Mouse (Mus musculus) c-Kit-positive CD71-positive TER-119-negative erythroid progenitor cells, embryonic 14.5 days (primary cell): ENCODE measurements around the gene Dusp1.

ENCODE experiments used
- DNase-seq: peaks from one replicate; pipeline ENCODE4 v3.0.0-alpha.2; 2013; ENCODE audit warnings: low read depth

Gene Dusp1

DNA sequence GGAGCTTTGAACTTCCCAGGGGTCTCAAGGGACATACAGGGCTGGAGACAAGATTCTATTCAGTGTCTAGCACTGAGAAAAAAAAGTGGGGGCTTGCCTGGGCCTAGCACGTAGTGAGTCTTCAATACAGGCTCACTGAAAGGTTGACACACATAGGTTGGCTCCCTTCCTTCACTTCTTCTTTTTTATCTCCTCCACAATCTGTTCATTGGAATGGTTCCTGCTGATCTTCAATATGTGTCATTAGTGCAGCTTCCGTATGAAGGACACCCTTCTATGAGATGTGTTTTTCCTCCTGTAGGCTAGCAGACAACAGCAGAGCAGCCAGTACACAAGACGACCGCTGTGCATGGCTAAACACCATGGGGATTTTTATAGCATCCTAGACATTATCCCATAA is 37.1 kb downstream of the Dusp1 start:
- no peak for DNase-seq

DNA sequence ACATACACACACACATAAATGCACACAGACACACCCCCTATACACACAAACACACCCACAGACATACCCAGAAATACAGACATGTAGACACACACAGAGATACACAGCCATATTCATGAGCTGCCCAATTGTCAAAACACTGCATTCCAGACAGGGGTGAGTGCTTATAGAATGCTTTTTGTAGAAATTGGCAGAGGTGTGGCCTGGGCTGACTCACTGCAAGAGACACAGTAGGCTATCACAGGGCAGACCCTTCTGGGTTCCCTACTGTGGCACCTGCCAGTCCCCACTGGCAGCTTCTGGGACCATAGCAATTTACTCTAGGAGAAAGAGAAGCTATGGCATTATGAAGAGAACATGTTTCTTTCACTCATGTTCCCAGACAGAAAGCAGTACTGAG is 37.6 kb downstream of the Dusp1 start:
- DNase-seq: no peak

- DNase-seq: no peak
Observed at GRCm38 (mm10) chr17:26522711-26523110, 39.2 kb downstream of the Dusp1 start.

GRCm38 (mm10) chr17:26518306-26518705 is 43.6 kb downstream of the Dusp1 start:
- no peak for DNase-seq

DNA sequence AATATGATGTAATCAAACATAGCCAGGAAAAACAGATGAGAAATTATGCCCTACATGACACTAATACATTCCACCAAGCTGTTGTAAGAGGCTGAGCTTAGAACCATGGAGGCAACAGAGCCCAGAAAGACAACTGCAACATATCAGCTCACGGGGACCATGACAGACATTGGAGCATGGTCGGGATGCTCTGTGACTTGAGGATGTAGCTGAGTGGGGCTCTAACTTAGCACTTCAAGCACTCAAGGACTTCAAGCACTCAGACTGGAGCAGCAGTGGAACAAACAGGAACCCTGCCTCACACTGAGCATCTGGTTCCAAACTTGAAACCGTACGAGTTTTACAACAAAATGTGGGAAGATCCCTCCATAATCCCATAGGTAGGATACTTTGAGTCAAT is 46.3 kb downstream of the Dusp1 start:
- DNase-seq: no peak

DNA sequence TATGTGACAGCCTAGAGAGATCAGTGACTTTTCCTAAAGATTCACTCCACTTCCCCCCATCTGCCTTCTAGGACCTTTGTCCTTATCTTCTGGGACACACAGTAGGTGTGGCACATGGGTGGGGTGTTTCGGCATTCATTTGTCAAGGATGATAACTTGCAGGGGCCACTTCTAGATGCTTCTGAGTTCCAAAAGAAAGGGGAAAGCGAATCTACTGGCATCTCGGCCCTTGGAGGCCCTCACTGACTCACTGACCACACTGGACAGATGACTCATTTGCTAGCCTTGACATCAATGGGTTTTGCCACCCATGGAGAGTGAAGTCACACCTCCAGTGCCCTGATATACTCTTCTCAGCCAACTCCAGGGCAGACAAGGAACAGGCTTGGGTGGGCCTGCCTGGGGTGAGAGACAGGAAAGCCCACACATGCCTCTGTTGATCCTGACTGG is 47.3 kb downstream of the Dusp1 start:
- DNase-seq: peak; percentile 92

DNA sequence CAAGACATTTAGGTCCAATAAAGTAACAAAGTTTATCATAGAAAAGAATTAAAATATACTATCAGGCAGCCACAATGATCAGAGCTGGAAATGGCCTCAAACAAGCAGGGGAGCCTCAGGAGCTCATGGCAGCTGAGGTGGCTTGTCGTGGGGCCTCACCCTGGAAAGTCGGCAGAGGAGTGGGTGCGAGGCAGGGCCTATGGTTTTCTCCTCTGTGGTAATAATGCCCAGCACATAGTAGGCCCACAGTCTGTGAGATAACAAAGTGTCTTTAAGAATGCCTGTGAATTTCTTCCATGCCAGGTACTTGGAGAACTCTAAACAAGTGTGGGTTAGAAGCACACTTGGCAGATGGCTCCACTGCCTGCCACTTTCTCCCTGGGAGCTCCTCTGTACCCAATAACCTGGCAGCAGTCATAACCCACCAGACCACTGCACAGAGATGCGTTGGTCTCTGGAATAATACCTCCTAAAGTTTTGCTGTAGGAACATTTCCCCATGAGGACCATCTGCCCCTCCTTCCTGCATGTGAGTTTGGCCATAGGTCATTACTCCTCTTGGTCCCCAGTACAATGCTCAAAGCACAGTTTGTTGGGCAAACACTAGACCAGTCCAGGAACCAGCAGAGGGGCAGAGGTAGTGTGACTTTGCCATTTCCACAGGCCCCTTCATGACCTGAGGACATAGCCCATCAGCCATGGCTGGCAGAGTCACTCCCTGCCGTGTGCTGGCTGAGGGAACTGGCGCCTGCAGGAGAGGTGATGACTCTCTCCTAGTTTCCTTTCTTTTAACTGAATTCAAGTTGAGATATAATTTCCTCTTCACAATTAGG is 48.3 kb downstream of the Dusp1 start:
- DNase-seq: no peak

DNA sequence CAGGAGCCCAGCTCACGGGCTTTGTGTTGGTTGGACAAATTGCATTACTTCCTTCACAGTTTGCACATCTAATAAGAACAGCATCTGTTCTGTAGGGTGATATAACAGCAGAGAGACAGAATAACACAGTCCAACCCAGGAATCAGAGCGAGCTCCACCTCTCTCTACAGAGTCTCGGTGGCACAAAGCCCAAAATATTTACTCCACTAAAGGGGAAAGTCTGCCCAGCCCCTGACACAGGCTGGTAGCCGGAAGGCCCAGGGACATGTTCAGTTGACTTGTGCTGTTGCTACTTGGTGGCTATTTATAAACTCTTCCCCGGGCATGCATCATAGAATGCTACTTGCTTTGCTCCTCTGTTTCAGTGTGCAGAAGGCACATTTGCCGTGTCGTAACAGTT is 49.0 kb downstream of the Dusp1 start:
- DNase-seq: no peak

GRCm38 (mm10) chr17:26511816-26512774 is 49.8 kb downstream of the Dusp1 start:
- no peak for DNase-seq

DNA sequence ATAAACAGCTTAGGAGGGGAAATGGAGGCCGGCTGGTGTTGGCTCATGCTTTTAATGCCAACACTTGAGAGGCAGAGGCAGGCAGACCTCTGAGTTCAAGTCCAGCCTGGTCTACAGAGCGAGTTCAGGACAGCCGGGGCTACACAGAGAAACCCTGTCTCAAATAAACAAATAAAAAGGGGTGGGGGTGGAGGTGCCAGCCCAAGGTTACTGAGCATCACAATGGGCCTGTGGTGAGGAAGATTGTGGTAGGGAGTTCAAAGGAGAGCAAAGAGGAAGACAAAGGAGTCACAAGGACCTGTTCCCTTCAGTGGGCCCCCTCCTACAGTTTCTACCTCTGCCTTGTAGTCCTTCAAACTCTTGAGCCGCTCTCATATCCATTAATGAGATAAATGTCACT is 50.7 kb downstream of the Dusp1 start:
- DNase-seq: no peak

DNA sequence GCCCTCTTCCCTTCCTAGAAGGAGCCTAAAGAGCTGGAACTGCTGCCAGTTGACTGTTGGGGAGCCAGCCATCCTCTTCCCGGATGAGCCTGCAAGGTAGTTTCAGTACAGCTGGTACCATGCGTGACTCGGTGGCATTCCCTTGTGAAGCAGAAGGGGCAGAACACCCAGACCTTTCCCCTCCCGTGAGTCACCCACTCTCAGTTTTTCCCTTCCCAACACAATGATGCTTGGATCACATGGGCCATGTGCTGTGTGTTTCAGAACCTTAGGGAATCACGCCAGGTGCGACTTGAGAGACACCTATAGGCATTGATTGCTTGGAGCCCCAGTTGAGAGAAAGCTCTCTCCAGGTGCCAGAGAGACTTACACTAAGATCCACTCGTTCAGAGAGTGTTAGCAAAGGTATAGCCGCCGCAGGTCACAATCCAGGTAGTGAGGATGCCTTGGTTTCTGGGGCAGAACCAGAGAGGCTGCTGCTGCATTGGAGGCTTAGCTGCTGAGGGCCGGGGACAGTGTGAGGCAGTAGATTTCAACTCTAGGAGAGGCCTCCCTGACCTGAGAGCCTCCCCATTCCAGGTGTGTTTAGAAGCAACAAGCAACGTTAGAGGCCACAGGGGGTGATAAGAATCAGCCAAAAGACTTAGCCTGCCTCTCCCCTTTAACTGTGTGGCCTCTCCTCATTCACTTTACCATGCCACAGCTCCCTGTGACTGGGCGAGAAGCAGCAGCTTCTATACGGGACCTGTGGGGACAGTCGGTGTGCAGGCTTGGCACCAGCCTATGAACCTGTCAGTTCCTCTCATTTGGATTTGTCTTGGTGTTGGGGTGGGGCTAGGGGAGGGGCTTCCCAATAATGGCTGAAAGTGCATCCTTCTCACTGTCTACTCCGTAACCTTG is 51.5 kb downstream of the Dusp1 start:
- DNase-seq: no peak

- no peak for DNase-seq
Observed at GRCm38 (mm10) chr17:26508961-26509771, 52.8 kb downstream of the Dusp1 start.

GRCm38 (mm10) chr17:26508345-26508960 is 53.5 kb downstream of the Dusp1 start:
- peak; percentile 92 for DNase-seq

DNA sequence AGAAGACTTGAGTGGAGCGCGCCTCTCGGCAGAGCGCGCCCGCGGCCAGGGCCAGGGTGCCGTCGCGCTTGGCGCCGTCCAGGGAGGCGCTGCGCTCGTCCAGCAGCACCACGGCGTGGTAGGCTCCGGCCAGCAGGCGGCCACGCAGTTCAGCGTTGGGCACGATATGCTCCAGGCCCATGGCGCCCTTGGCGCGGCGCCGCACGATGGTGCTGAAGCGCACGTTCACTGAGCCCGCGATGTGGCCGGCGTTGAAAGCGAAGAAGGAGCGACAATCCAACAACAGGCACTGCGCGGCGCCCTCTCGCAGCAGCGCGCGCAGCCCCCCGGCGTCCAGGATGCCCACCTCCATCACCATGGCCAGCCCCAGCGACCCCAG is 54.0 kb downstream of the Dusp1 start:
- DNase-seq: no peak

- DNase-seq: no peak
Observed at GRCm38 (mm10) chr17:26506997-26507871, 54.7 kb downstream of the Dusp1 start.

DNA sequence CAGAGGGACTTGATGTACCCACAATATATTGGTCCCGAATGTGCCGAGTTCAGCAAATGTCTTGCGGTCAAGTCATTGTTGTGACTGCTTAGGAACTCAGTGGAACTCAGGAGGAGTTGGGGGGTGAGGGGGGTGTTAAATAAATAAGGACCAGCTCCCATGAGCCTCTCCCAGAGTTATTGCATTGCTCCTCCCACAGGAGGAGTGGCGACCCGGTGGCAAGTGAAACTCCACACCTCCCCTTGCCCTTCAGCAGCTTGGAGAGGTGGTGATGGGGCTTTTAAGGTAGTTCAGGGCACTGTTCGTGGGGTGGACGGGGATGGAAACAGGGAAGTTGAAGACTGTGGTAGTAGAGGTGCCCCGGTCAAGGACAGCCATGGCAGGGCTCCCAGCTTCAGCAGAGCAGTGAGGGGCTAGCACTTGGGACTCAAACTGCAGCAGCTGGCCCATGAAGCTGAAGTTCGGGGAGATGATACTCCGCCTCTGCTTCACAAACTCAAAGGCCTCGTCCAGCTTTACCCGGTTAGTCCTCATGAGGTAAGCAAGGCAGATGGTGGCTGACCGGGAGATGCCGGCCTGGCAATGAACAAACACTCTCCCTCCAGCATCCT is 55.8 kb downstream of the Dusp1 start:
- DNase-seq: no peak

GRCm38 (mm10) chr17:26505181-26505581 is 56.7 kb downstream of the Dusp1 start:
- DNase-seq: no peak

GRCm38 (mm10) chr17:26503981-26504671 is 57.8 kb downstream of the Dusp1 start:
- DNase-seq: no peak
